Mouse (Mus musculus): ENCODE measurements around the gene Twf2. TPM values are rescaled to one million over a fixed set of nuclear protein-coding genes. Genes with fewer than 3 reads are reported as not detected.

The Twf2 gene
- total and polyA plus RNA-seq, 3 experiments: 66.8 to 101 TPM; not detected in 1

DNA sequence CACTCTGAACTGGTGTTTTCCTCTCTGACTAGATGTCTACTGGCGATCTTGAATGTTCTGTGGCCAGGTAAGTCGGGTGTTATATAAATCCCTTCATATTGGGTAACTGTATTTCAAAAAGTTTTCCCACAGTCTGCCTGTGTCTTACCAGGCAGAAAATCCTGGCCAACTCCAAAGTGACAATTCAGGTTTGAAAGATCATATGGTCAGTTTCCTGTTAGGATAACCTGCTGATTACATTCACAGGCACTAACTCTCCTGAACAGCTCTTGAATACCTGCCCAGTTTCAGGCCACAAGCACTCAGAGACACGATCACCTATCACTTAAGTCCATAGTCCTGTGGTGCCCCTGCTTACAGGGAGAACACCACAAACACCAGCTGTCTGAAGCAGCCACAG lies 59.2 kb downstream of the Twf2 start:
- H3K9me3 ChIP-seq (replicated peaks; ENCODE audit: insufficient read depth, low read length): no peaks in the 10 kb centered on the region
- no peaks in the 10 kb centered on the region for H3K36me3 ChIP-seq (ENCODE audit: control insufficient read depth in 1 of 2, insufficient read depth in 2 of 2, low read length in 2 of 2)
- H3K4me1 ChIP-seq (ENCODE audit: control insufficient read depth in 1 of 2, insufficient read depth in 2 of 2, low read length in 2 of 2): peaks cover 0 to 11% of the 10 kb centered on the region in 2 experiments; a peak in 1 of 4 replicates
- no peaks in the 10 kb centered on the region for H3K79me2 ChIP-seq (ENCODE audit: control insufficient read depth, insufficient read depth, low read length, poor library complexity)
- TF ChIP-seq MXI1 (IDR thresholded peaks at IDR 0.05; ENCODE audit: low read depth, low read length) (no peak), ZMIZ1 (IDR thresholded peaks at IDR 0.05; ENCODE audit: low read depth, low read length) (no peak), POLR2A (IDR thresholded peaks at IDR 0.05; ENCODE audit: control insufficient read depth in 1 of 2, insufficient read depth in 1 of 2, low read depth in 1 of 2, low read length in 2 of 2, poor library complexity in 1 of 2) (no peak), RAD21 (IDR thresholded peaks at IDR 0.05; ENCODE audit: low read depth, low read length) (no peak), MYC (IDR thresholded peaks at IDR 0.05; ENCODE audit: low read depth, low read length) (no peak), TAL1 (IDR thresholded peaks at IDR 0.05; ENCODE audit: low read length) (no peak), MYB (IDR thresholded peaks at IDR 0.05; ENCODE audit: low read depth, low read length) (no peak), ZKSCAN1 (IDR thresholded peaks at IDR 0.05; ENCODE audit: low read depth, low read length) (no peak), E2F4 (IDR thresholded peaks at IDR 0.05; ENCODE audit: borderline replicate concordance, low read depth, low read length) (no peak), EP300 (IDR thresholded peaks at IDR 0.05; ENCODE audit: low read depth in 1 of 2, low read length in 2 of 2) (no peak), CHD1 (IDR thresholded peaks at IDR 0.05; ENCODE audit: low read depth, low read length) (no peak)
- no peak for DNase-seq (ENCODE audit: low read depth, low spot score)
- no peak overlapping the region for H3K4me3 ChIP-seq (ENCODE audit: control insufficient read depth in 1 of 2, insufficient read depth in 1 of 2, low read depth in 2 of 2, low read length in 2 of 2)
- no peak overlapping the region for H3K9ac ChIP-seq (ENCODE audit: control insufficient read depth, low read depth, low read length, poor library complexity, severe bottlenecking)
- no peak overlapping the region for H3K27ac ChIP-seq (ENCODE audit: control insufficient read depth, low read depth, low read length)
- peaks cover 0 to 4% of the 10 kb centered on the region in 2 experiments; a peak in 2 of 4 replicates for H3K27me3 ChIP-seq (ENCODE audit: control insufficient read depth in 1 of 2, insufficient read depth in 2 of 2, low read length in 2 of 2)

DNA sequence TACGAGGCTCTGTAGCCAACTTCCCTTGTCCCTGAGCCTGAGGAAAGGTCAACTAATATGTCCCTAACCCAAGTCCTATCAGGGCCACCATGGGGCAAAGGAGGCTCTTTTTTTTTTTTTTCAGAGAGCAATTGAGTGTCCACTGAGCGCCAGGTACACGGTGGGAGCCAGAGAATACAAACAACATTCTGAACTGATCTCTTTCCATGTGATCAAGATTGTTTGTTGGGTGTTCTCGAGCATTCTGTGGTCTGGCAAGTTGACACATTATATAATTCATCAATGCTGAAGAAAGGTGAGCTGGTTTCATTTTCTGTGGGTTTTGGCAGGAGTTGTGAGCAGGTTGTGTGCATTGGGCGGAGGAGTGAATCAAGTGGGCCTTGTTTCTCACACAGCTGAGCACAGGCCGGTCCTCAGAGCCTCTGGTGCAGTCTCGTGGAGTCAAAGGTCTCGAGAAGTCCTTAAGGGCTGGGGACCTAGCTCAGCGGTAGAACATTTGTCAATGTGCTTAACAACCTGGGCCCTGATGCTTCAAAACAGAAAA lies 60.5 kb downstream of the Twf2 start:
- Histone ChIP-seq H3K4me3 (ENCODE audit: control insufficient read depth in 1 of 2, insufficient read depth in 1 of 2, low read depth in 2 of 2, low read length in 2 of 2) (no peak overlapping the region), H3K36me3 (ENCODE audit: control insufficient read depth in 1 of 2, insufficient read depth in 2 of 2, low read length in 2 of 2) (no peaks in the 10 kb centered on the region), H3K9ac (ENCODE audit: control insufficient read depth, low read depth, low read length, poor library complexity, severe bottlenecking) (no peak overlapping the region), H3K79me2 (ENCODE audit: control insufficient read depth, insufficient read depth, low read length, poor library complexity) (no peaks in the 10 kb centered on the region), H3K9me3 (replicated peaks; ENCODE audit: insufficient read depth, low read length) (no peaks in the 10 kb centered on the region), H3K27me3 (ENCODE audit: control insufficient read depth in 1 of 2, insufficient read depth in 2 of 2, low read length in 2 of 2) (peaks cover 0 to 4% of the 10 kb centered on the region in 2 experiments; a peak in 2 of 4 replicates), H3K4me1 (ENCODE audit: control insufficient read depth in 1 of 2, insufficient read depth in 2 of 2, low read length in 2 of 2) (peaks cover 0 to 8% of the 10 kb centered on the region in 2 experiments; a peak in 1 of 4 replicates), H3K27ac (ENCODE audit: control insufficient read depth, low read depth, low read length) (no peak overlapping the region)
- TF ChIP-seq USF2 (IDR thresholded peaks at IDR 0.05; ENCODE audit: borderline replicate concordance in 1 of 2, insufficient read depth in 1 of 2, low read depth in 1 of 2, low read length in 2 of 2) (no peak), MAFK (IDR thresholded peaks at IDR 0.05; ENCODE audit: borderline replicate concordance, low read depth, low read length) (no peak), RAD21 (IDR thresholded peaks at IDR 0.05; ENCODE audit: low read depth, low read length) (no peak), NRF1 (IDR thresholded peaks at IDR 0.05; ENCODE audit: insufficient read depth, low read depth, low read length, poor library complexity, severe bottlenecking) (no peak), ZNF384 (IDR thresholded peaks at IDR 0.05; ENCODE audit: low read depth, low read length) (no peak), BHLHE40 (IDR thresholded peaks at IDR 0.05; ENCODE audit: borderline replicate concordance, low read depth, low read length) (no peak), HCFC1 (IDR thresholded peaks at IDR 0.05; ENCODE audit: low read depth, low read length) (no peak), TBP (IDR thresholded peaks at IDR 0.05; ENCODE audit: low read depth, low read length) (no peak), SMC3 (IDR thresholded peaks at IDR 0.05; ENCODE audit: low read depth, low read length) (no peak), ZKSCAN1 (IDR thresholded peaks at IDR 0.05; ENCODE audit: low read depth, low read length) (no peak), MYC (IDR thresholded peaks at IDR 0.05; ENCODE audit: low read depth, low read length) (no peak), MEF2A (IDR thresholded peaks at IDR 0.05; ENCODE audit: extremely low read depth, insufficient replicate concordance, low read depth, low read length, poor library complexity, severe bottlenecking) (no peak), POLR2AphosphoS5 (IDR thresholded peaks at IDR 0.05; ENCODE audit: borderline replicate concordance, low read depth, low read length) (no peak)
- DNase-seq (ENCODE audit: low read depth, low spot score): no peak

All from MEL (cell line).